Mouse (Mus musculus) kidney, embryonic 15.5 days (tissue): ENCODE results near the gene Mybl2. TPM values are rescaled to one million over a fixed set of nuclear protein-coding genes. Genes with fewer than 3 reads are reported as not detected.

Experiments
- ATAC-seq: fragments of 200-750 bp; cut with Nextera tagmentation; replicated peaks from 2 replicates; pipeline ENCODE4 v1.8.0; 2017; ENCODE audit warnings: moderate TSS enrichment; ENCODE audit not compliant: low FRiP score
- H3K27ac ChIP-seq: fragments of 300-500 bp; sonication (generic); 2 replicates; pipeline ENCODE4 v1.5.1; 2015; ENCODE audit warnings: mild to moderate bottlenecking, inconsistent platforms
- H3K27me3 ChIP-seq: fragments of 300-500 bp; sonication (generic); 2 replicates; pipeline ENCODE4 v1.6.1; 2015; ENCODE audit warnings: inconsistent platforms
- H3K36me3 ChIP-seq: fragments of 300-500 bp; sonication (generic); 2 replicates; pipeline ENCODE4 v1.6.1; 2015; ENCODE audit warnings: inconsistent platforms
- H3K4me1 ChIP-seq: fragments of 300-500 bp; sonication (generic); 2 replicates; pipeline ENCODE4 v1.6.1; 2015; ENCODE audit warnings: inconsistent platforms
- H3K4me2 ChIP-seq: fragments of 300-500 bp; sonication (generic); 2 replicates; pipeline ENCODE4 v1.6.1; 2015; ENCODE audit warnings: moderate library complexity, mild to moderate bottlenecking, inconsistent platforms
- H3K4me3 ChIP-seq: fragments of 300-500 bp; sonication (generic); replicated peaks from 2 replicates; pipeline ENCODE4 v1.5.1; 2015; ENCODE audit warnings: mild to moderate bottlenecking, inconsistent platforms
- H3K9ac ChIP-seq: fragments of 300-500 bp; sonication (generic); 2 replicates; pipeline ENCODE4 v1.6.1; 2015; ENCODE audit warnings: mild to moderate bottlenecking, inconsistent platforms
- H3K9me3 ChIP-seq: fragments of 300-500 bp; sonication (generic); replicated peaks from 2 replicates; pipeline ENCODE4 v1.6.1; 2016; ENCODE audit warnings: inconsistent platforms
- WGBS: fragments of 180-500 bp; shearing (Covaris S2); methylation state at CpG from one replicate; pipeline ENCODE4 v1.1.7; 2015; ENCODE audit warnings: mixed read lengths; 5-methylcytosine and 5-hydroxymethylcytosine counted together
- polyA plus RNA-seq: library from polyadenylated mRNA; unstranded; fragments of >200 nt; fragmentation: Nextera tagmentation; extraction: Ambion mirVana; gene quantifications from 2 replicates; pipeline ENCODE4 v1.2.1, GENCODE M21; 2015

Mybl2 gene
- 25.7 and 29.4 TPM in 2 replicates for polyA plus RNA-seq

DNA sequence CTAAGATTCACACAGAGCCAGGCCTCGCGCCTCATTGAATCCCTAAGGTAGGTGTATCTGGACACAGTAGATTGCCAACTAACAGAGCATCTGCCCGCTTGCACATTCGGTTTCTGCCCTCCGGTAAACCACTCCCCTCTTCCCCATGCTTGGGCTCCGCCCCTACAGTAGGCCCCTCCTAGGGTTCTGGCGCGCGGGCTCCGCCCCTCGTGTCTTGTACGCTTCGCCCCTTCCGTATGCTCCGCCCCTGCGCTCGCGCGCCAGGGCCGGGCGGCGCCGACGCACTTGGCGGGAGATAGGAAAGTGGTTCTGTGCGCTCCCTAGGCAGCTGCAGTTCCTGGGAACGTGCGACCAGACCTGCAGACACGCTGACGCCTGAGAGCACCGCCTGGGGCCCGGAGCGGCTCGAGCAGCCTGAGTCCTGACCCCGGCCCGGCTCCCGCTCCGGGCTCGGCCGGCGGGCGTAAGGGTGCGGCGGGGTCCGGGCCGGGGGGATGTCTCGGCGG, at the start of gene Mybl2:
Gene Mybl2, plus strand, starts transcription at position 353 of the 506 bp plus-strand sequence.
- ATAC-seq: peak; percentile 99
- Histone ChIP-seq H3K27me3 (no peaks in the 10 kb centered on the region), H3K4me3 (peak within 1 kb of the TSS; percentile 77), H3K4me1 (peaks cover 22% of the 10 kb centered on the region), H3K9me3 (no peaks in the 10 kb centered on the region), H3K9ac (peak within 1 kb of the TSS; percentile 70), H3K4me2 (peak within 1 kb of the TSS; percentile 99), H3K36me3 (0 out of 2 replicates have a peak, but pooled peaks cover 4% of the 10 kb centered on the region), H3K27ac (peak within 1 kb of the TSS; percentile 68)
- whole genome bisulfite sequencing: under 1% methylated on average over 48 of the region's 48 CpGs

DNA sequence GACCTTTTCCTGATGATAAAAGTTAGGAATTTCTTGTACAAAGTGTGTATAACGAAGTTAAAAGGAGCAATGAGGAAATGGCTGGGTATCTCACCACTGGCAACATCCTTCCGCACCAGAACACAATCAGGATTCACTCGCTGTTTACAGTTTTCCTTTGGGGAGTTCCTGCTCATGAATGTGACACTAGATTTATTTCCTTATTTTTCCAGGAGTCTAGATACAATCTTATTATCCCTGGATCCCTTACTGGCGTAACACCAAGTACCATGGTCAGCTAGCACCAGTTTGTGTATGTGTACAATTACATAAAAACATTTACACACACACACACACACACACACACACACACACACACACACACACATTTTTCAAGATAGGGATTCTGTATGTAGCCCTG, 47.2 kb upstream of the Mybl2 start:
- 67% methylated on average over 4 of the region's 4 CpGs for WGBS
- Histone ChIP-seq H3K9ac (no peak overlapping the region), H3K36me3 (no peaks in the 10 kb centered on the region)

DNA sequence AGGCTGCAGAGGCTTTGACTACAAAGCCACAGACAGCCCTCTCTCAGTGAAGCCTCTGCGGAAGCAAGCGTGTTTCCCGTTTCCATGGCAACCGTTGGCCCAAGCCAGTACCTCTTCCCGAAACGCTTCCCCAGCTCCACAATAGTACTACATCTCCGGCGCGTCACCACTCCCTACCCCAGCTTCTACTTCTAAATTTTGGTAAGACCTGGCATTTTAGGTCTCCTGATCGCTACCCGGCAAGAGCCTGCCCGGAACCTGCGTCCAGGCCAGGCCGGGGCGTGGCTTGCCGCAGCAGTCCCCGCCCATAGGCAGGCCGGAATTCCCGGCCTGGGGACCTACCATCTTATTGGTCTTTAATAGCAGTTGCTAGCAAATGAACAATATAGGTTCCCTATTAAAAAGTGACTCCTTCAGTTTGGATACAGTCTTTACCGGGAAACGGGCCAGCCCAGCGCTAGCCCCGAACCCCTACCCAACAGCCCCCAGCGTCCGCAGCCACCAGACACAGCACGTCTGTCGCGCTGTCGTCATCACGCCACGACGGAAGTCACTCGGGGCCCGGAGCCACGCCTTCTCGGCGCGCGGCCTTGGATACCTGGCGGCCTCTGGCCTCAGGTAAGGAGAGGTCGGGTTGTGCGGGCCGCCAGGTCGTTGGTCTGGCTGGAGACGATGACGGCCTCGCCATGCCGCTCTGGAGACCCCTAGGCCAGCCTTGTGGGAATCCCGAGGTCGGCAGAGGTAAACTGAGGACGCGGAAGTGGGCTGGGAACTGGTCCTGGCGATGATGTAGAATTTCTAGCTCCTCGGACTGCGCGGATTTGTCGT, 37.4 kb upstream of the Mybl2 start, which contains the start of gene Ift52:
Gene Ift52, plus strand, starts transcription at position 439 of the 828 bp plus-strand sequence.
- WGBS: under 1% methylated on average over 57 of the region's 57 CpGs
- peak within 1 kb of the TSS; percentile 91 for H3K27ac ChIP-seq
- H3K4me3 ChIP-seq: peak within 1 kb of the TSS; percentile 97
- peak within 1 kb of the TSS; percentile 62 for H3K4me2 ChIP-seq
- H3K36me3 ChIP-seq: 0 out of 2 replicates have a peak, but pooled peaks cover 3% of the 10 kb centered on the region
- no peaks in the 10 kb centered on the region for H3K27me3 ChIP-seq
- no peaks in the 10 kb centered on the region for H3K9me3 ChIP-seq
- peak within 1 kb of the TSS; percentile 73 for H3K9ac ChIP-seq
- peaks cover 11% of the 10 kb centered on the region for H3K4me1 ChIP-seq
- peak; percentile 96 for ATAC-seq

More for the DNA sequence above, 47.2 kb upstream of the Mybl2 start:
- no peaks in the 10 kb centered on the region for H3K9me3 ChIP-seq
- H3K4me2 ChIP-seq: no peak overlapping the region
- H3K4me1 ChIP-seq: no peaks in the 10 kb centered on the region
- H3K27ac ChIP-seq: no peak overlapping the region
- ATAC-seq: no peak
- no peak overlapping the region for H3K4me3 ChIP-seq
- H3K27me3 ChIP-seq: peaks cover 12% of the 10 kb centered on the region

DNA sequence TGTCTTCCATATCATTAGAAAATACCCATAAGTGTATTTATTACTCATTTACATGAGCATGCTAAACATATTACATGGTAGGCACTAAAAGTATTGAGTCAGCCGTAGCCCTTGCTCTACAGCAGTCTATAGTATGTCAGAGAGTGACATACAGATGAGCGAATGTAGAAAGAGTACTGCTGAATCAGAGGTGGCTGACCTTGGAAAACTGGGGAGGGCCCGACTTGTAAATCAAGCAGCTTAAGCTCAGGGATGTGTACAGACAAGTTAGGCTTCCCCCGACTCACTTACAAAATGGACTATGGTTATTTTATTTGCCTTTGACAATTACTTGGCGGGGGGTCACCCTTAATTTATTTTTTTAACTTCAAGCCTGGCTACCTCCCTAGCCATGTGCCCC, 23.2 kb upstream of the Mybl2 start:
- no peaks in the 10 kb centered on the region for H3K27me3 ChIP-seq
- H3K27ac ChIP-seq: no peak overlapping the region
- no peak for ATAC-seq
- H3K36me3 ChIP-seq: peaks cover 96% of the 10 kb centered on the region
- no peak overlapping the region for H3K9ac ChIP-seq
- 83% methylated on average over 5 of the region's 5 CpGs for WGBS
- H3K4me3 ChIP-seq: no peak overlapping the region
- no peak overlapping the region for H3K4me2 ChIP-seq
- H3K4me1 ChIP-seq: no peaks in the 10 kb centered on the region
- H3K9me3 ChIP-seq: no peaks in the 10 kb centered on the region

DNA sequence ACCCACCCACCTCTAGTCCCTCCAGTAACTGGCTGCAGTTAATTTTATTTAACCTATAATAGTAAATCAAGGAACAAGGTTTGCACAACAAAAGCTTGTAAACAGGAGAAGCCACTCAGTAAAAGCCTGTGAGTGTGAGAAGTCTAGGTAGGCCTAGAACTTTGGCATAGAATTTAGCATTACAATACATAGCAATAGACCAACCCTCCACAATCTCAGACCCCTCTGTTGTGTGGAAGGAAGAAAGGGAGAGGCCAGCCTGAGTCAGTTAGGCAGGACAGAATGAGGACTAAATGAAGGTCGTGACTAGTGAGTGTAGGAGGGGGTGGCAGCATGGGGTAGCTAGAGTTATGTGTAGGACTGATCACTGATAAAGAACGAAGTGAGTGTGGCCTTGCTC, 22.7 kb upstream of the Mybl2 start:
- Histone ChIP-seq H3K4me3 (no peak overlapping the region), H3K4me2 (no peak overlapping the region), H3K4me1 (no peaks in the 10 kb centered on the region), H3K9ac (no peak overlapping the region), H3K27me3 (no peaks in the 10 kb centered on the region), H3K27ac (no peak overlapping the region), H3K9me3 (no peaks in the 10 kb centered on the region), H3K36me3 (peaks cover 96% of the 10 kb centered on the region)
- 78% methylated on average over 2 of the region's 2 CpGs for WGBS
- no peak for ATAC-seq

DNA sequence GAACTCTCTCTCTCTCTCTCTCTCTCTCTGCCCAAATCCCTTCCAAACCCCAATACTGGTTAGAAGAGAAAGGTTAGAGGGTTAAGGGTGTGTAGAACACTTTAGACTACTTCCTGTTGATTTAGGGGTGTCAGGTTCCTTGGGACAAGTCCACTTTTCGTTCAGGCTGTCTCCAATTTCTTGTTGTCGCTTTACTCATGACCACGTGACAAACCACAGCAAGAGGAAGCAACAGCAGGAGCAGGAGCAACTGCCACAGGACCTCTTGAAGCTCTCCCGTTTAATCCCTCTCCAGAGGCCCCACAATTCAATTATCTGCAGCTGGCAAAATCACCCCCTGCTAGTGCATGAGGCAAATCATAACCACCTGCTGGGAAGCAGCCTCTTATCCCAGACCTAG, 21.9 kb upstream of the Mybl2 start:
- Histone ChIP-seq H3K4me1 (no peaks in the 10 kb centered on the region), H3K4me2 (no peak overlapping the region), H3K9ac (no peak overlapping the region), H3K36me3 (peaks cover 96% of the 10 kb centered on the region), H3K9me3 (no peaks in the 10 kb centered on the region), H3K4me3 (no peak overlapping the region), H3K27me3 (no peaks in the 10 kb centered on the region), H3K27ac (no peak overlapping the region)
- WGBS: 52% methylated on average over 4 of the region's 4 CpGs
- no peak for ATAC-seq

DNA sequence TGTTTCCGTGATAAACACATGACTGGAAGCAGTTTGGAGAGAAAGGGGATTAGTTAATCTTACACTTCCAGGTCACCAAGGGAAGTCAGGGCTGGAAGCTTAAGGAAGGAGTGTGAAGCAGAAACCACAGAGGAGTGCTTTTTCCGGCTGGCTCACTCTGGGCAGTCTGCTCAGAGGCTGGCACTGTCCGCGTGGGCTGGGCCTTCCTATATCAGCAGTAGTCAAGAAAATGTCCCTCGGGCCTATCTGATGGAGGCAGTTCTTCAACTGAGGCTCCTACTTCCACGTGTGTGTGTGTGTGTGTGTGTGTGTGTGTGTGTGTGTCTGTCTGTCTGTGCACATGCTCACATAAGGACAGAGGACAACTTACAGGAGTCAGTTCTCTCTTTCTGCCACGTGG, 14.5 kb upstream of the Mybl2 start:
- ATAC-seq: no peak
- no peak overlapping the region for H3K4me3 ChIP-seq
- no peak overlapping the region for H3K4me2 ChIP-seq
- WGBS: 91% methylated on average over 7 of the region's 7 CpGs
- H3K27ac ChIP-seq: no peak overlapping the region
- no peaks in the 10 kb centered on the region for H3K9me3 ChIP-seq
- H3K9ac ChIP-seq: no peak overlapping the region
- H3K36me3 ChIP-seq: peaks cover 91% of the 10 kb centered on the region
- H3K27me3 ChIP-seq: no peaks in the 10 kb centered on the region
- no peaks in the 10 kb centered on the region for H3K4me1 ChIP-seq

DNA sequence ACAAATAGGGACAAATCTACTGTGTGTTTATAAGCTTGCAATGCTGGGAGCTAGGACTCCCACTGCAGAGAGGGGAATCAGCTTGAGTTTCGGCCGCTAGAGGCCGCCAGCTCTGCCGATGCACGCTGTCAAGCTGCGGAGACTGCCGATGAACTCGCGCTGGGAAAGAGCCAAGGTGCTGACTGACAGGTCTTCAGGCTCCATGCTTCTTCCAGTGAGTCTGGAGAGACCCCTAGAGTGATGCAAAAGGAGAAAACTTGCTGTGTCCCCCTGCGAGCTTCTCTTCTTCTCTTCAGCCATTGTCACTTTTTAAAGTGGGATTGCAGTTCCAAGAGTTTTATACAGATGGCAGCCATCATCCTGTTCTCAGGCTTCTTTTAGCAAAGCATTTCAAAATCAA, 6.4 kb upstream of the Mybl2 start:
- peaks cover 47% of the 10 kb centered on the region for H3K36me3 ChIP-seq
- peak overlapping the region; percentile 54 for H3K4me2 ChIP-seq
- H3K27ac ChIP-seq: no peak overlapping the region
- peak; percentile 83 for ATAC-seq
- H3K9me3 ChIP-seq: no peaks in the 10 kb centered on the region
- H3K4me1 ChIP-seq: no peaks in the 10 kb centered on the region
- WGBS: 6% methylated on average over 10 of the region's 10 CpGs
- no peak overlapping the region for H3K9ac ChIP-seq
- peak overlapping the region; percentile 29 for H3K4me3 ChIP-seq
- H3K27me3 ChIP-seq: no peaks in the 10 kb centered on the region

DNA sequence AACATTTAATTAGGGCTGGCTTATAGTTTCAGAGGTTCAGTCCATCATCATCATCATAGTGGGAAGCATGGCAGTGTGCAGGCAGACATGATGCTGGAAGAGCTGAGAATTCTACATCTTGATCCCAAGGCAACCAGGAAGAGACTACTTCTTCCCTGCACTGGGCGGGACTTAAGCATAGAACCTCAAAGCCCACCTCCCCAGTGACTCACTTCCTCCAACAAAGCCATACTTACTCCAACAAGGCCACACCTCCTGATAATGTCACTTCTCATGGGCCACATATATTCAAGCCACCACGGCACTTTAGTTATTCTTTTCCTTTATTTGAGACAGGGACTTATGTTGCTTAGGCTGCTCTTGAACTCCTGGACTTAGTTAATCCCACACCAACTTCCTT, 5.4 kb upstream of the Mybl2 start:
- H3K4me2 ChIP-seq: no peak overlapping the region
- no peaks in the 10 kb centered on the region for H3K27me3 ChIP-seq
- 88% methylated on average over 2 of the region's 2 CpGs for WGBS
- H3K9me3 ChIP-seq: no peaks in the 10 kb centered on the region
- peaks cover 6% of the 10 kb centered on the region; the same call in 1 of the 2 replicates for H3K4me1 ChIP-seq
- H3K9ac ChIP-seq: no peak overlapping the region
- no peak overlapping the region for H3K27ac ChIP-seq
- peaks cover 37% of the 10 kb centered on the region for H3K36me3 ChIP-seq
- ATAC-seq: no peak
- H3K4me3 ChIP-seq: no peak overlapping the region

DNA sequence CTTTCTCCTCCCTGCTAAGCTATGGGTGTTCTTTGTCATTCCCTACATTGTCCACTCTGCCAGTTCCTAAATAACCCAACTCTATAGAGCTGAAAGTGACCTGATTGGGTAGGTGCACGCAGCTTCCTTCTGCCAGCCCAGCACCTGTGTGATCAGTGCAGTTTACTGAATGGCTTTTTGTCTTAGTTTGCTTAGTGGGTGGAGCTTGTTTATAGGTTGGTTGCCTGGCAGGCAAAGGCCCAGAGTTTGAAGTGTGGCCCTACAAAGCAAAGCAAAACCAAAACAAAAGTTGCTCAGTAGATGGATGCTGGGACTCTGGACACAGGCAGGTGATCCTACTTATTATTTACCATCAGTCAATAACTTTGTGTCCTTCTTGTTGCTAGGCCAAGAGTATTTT, 2.8 kb upstream of the Mybl2 start:
- ATAC-seq: no peak
- H3K4me2 ChIP-seq: no peak overlapping the region
- H3K4me1 ChIP-seq: peaks cover 22% of the 10 kb centered on the region
- H3K36me3 ChIP-seq: peaks cover 14% of the 10 kb centered on the region; the same call in 1 of the 2 replicates
- no peak overlapping the region for H3K4me3 ChIP-seq
- H3K9me3 ChIP-seq: no peaks in the 10 kb centered on the region
- 70% methylated on average over 1 of the region's 1 CpGs for WGBS
- no peaks in the 10 kb centered on the region for H3K27me3 ChIP-seq
- H3K27ac ChIP-seq: no peak overlapping the region
- H3K9ac ChIP-seq: no peak overlapping the region

DNA sequence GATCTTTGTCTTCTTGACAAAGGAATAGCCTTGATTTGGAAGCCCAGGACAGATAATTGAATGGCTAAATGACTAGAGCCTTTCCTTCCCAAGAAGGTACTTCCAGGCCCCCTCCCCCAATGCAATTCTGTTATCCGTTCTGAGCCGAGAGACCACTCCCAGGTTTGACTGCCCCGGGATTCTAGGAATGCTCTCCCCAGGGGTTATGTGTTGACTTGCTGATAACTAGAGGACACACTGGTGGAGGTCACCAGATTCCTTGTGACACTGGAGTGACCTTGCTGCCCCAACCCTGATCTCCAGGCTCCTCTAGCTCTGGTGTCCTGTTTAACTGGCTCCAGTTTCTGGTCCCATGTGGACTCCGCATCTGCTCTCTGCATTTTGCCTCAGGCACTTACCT, 2.4 kb upstream of the Mybl2 start:
- Histone ChIP-seq H3K9me3 (no peaks in the 10 kb centered on the region), H3K4me3 (no peak overlapping the region), H3K9ac (no peak overlapping the region), H3K36me3 (peaks cover 10% of the 10 kb centered on the region; the same call in 1 of the 2 replicates), H3K27me3 (no peaks in the 10 kb centered on the region), H3K27ac (no peak overlapping the region), H3K4me2 (no peak overlapping the region), H3K4me1 (peaks cover 22% of the 10 kb centered on the region)
- ATAC-seq: no peak
- WGBS: 45% methylated on average over 4 of the region's 4 CpGs

DNA sequence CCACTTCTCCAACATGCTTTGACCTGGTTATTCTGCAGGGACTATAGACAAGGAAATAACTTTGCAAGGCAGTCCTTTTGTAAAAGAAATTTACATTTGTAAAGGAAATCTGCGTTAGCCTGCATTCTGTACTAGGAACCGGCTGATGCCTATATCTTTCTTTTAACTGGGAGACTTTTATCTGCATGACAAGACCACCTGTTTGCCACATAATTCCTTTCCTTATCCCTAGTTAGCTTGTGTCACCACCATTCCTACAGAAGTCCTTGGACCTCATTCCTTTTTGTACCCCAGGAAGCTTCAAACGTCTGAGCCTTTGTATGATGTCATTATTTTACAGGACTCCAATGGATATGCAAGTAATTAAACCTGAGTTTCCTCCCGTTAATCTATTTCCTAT, 1.7 kb upstream of the Mybl2 start:
- WGBS: 73% methylated on average over 4 of the region's 4 CpGs
- Histone ChIP-seq H3K4me1 (peaks cover 22% of the 10 kb centered on the region), H3K4me3 (no peak overlapping the region), H3K27me3 (no peaks in the 10 kb centered on the region), H3K9me3 (no peaks in the 10 kb centered on the region), H3K9ac (no peak overlapping the region), H3K36me3 (0 out of 2 replicates have a peak, but pooled peaks cover 4% of the 10 kb centered on the region), H3K27ac (no peak overlapping the region), H3K4me2 (no peak overlapping the region)
- ATAC-seq: no peak
